Mouse (Mus musculus) testis, adult 2 months (tissue): Measurements from ENCODE around the gene Pnpo.

Experiments used
- CTCF ChIP-seq: fragments of 200-500 bp; IDR thresholded peaks from 2 replicates; pipeline ENCODE4 v1.5.1; 2012; ENCODE audit warnings: low read depth, mild to moderate bottlenecking, inconsistent platforms, low read length, moderate library complexity; ENCODE audit not compliant: control insufficient read depth, insufficient read depth, insufficient replicate concordance
- POLR2A ChIP-seq: fragments of 200-500 bp; IDR thresholded peaks from 2 replicates; pipeline ENCODE4 v1.6.1; 2012; ENCODE audit warnings: low read depth, mild to moderate bottlenecking, inconsistent platforms, low read length, moderate library complexity; ENCODE audit not compliant: control insufficient read depth

DNA sequence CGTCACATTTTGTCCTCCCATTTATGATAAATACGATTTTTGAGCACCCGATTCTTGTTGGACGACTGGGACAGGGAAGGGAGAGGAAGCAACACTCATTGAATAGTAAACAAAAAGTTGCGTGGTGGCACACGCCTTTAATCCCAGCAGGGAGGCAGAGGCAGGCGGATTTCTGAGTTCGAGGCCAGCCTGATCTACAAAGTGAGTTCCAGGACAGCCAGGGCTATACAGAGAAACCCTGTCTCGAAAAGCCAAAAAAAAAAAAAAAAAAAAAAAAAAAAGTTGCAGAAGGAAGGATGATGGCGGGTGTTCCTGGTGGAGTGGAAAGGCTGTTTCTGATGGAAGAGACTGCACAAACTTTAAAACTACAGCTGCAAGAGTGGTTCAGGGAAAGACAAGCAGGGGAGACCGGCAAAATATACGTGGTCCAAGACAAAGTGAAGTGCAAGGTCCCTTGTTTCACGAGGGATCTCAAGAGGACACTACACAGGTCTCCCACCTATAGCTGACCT, 26.8 kb downstream of the Pnpo start:
- TF ChIP-seq CTCF: no peak
- TF ChIP-seq POLR2A: no peak
